10 mouse cellular contexts compared by ENCODE assay signal in the genomic region with DNA sequence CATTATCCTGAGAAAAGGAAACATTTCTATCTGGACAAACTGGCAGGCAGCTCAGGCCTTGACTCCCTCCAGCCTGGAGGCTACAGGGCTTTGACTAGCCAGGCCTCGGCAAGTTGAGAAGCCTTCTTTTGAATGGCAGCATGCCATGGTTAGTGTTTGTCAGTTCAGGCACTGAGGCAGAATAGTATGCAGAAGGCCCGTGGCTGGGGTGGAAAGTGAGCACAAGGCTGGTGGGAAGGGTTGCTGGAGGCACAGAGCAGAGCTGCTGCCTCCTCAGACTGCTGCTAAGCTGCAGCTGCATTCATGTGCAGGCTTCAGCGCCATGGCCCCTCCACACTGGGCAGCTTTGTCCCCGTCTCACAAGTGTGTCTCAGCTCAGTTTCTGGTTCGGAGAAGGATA.
DNase-seq lines count a peak whose midpoint lies in the region; ATAC-seq and TF ChIP-seq lines count a peak whose summit lies in the region.
"Had no signal": no experiment of that assay in that cellular context is flagged by ENCODE, and none has a peak within 500 bp of the region (broad histone marks: within the 10 kb centered on the region; RNA-seq: fewer than 3 reads in every experiment).

No protein-coding gene starts in this region.

- TF ChIP-seq CTCF in left cerebral cortex, adult 2 months (IDR thresholded peaks at IDR 0.05) = no peak

- WGBS in embryonic facial prominence, embryonic 13.5 days = 10% methylated on average over 5 of the region's 5 CpGs
- 46% methylated on average over 5 of the region's 5 CpGs for WGBS in kidney, embryonic 14.5 days
- 35% methylated on average over 5 of the region's 5 CpGs for WGBS in midbrain, embryonic 12.5 days

- no peak overlapping the region for H3K4me2 ChIP-seq in embryonic facial prominence, embryonic 13.5 days
- no peak overlapping the region for H3K4me2 ChIP-seq in kidney, embryonic 14.5 days (replicated peaks; ENCODE audit: low read depth, low read length)
- H3K4me2 ChIP-seq in midbrain, embryonic 12.5 days (replicated peaks) = no peak overlapping the region
- H3K4me2 ChIP-seq: liver, embryonic 13.5 days had no signal

- H3K27ac ChIP-seq in left cerebral cortex, adult 2 months = no peak overlapping the region
- H3K27ac ChIP-seq in embryonic facial prominence, embryonic 13.5 days = peak overlapping the region; percentile 68
- peak overlapping the region; percentile 43; the same call in 1 of the 2 replicates for H3K27ac ChIP-seq in kidney, embryonic 14.5 days (ENCODE audit: low read depth, low read length)
- H3K27ac ChIP-seq in midbrain, embryonic 12.5 days (replicated peaks) = 0 out of 2 replicates have a peak overlapping the region, but pooled peaks have one; percentile 8
- H3K27ac ChIP-seq: liver, embryonic 13.5 days had no signal

- no peaks in the 10 kb centered on the region for H3K36me3 ChIP-seq in embryonic facial prominence, embryonic 13.5 days
- H3K36me3 ChIP-seq in kidney, embryonic 14.5 days (ENCODE audit: control insufficient read depth, insufficient read depth, low read length) = no peaks in the 10 kb centered on the region
- H3K36me3 ChIP-seq in midbrain, embryonic 12.5 days = no peaks in the 10 kb centered on the region
- H3K36me3 ChIP-seq: liver, embryonic 13.5 days had no signal

- no peaks in the 10 kb centered on the region for H3K27me3 ChIP-seq in embryonic facial prominence, embryonic 13.5 days
- H3K27me3 ChIP-seq in kidney, embryonic 14.5 days (ENCODE audit: control insufficient read depth, insufficient read depth, low read length) = no peaks in the 10 kb centered on the region
- no peaks in the 10 kb centered on the region for H3K27me3 ChIP-seq in midbrain, embryonic 12.5 days
- H3K27me3 ChIP-seq: liver, embryonic 13.5 days had no signal

- H3K9me3 ChIP-seq in embryonic facial prominence, embryonic 13.5 days = no peaks in the 10 kb centered on the region
- no peaks in the 10 kb centered on the region for H3K9me3 ChIP-seq in kidney, embryonic 14.5 days (ENCODE audit: control insufficient read depth, low read length)
- H3K9me3 ChIP-seq in midbrain, embryonic 12.5 days = no peaks in the 10 kb centered on the region
- H3K9me3 ChIP-seq: liver, embryonic 13.5 days had no signal

- intact Hi-C loops in left cerebral cortex, postnatal 4 days (cut with DNase I) = no loop called here
- intact Hi-C loops in left cerebral cortex, adult 2 months (cut with DNase I) = no loop called here

- no peak overlapping the region for H3K4me3 ChIP-seq in left cerebral cortex, adult 2 months
- no peak overlapping the region for H3K4me3 ChIP-seq in embryonic facial prominence, embryonic 13.5 days
- no peak overlapping the region for H3K4me3 ChIP-seq in kidney, embryonic 14.5 days (ENCODE audit: low read length)
- H3K4me3 ChIP-seq in midbrain, embryonic 12.5 days = no peak overlapping the region
- H3K4me3 ChIP-seq: liver, embryonic 13.5 days had no signal

- H3K4me1 ChIP-seq in embryonic facial prominence, embryonic 13.5 days = peaks cover 20% of the 10 kb centered on the region
- H3K4me1 ChIP-seq in kidney, embryonic 14.5 days (ENCODE audit: control insufficient read depth, insufficient read depth, low read length) = no peaks in the 10 kb centered on the region
- H3K4me1 ChIP-seq in midbrain, embryonic 12.5 days = peaks cover 9% of the 10 kb centered on the region
- H3K4me1 ChIP-seq: liver, embryonic 13.5 days had no signal

- peak; percentile 43 for DNase-seq in left cerebral cortex, postnatal 4 days
- no peak for DNase-seq in left cerebral cortex, adult 2 months (ENCODE audit: extremely low spot score in 1 of 2, low spot score in 2 of 2)
- DNase-seq in thymus, postnatal 10 days (ENCODE audit: low spot score in 2 of 2) = no peak
- no peak for DNase-seq in cerebellum, adult 8-10 months
- DNase-seq in cerebellum, adult 9-11 months = no peak
- DNase-seq: gastrocnemius, postnatal 36 days; liver, embryonic 13.5 days had no signal

- 0 out of 2 replicates have a peak overlapping the region, but pooled peaks have one; percentile 21 for H3K9ac ChIP-seq in embryonic facial prominence, embryonic 13.5 days
- no peak overlapping the region for H3K9ac ChIP-seq in kidney, embryonic 14.5 days (ENCODE audit: low read depth, low read length)
- H3K9ac ChIP-seq in midbrain, embryonic 12.5 days (replicated peaks) = no peak overlapping the region
- H3K9ac ChIP-seq: liver, embryonic 13.5 days had no signal

- ATAC-seq in embryonic facial prominence, embryonic 13.5 days (ENCODE audit: insufficient number of reproducible peaks, insufficient read depth, low FRiP score, low TSS enrichment, low read depth) = no peak
- 0 out of 2 replicates have a peak, but pooled peaks have one; percentile 24 for ATAC-seq in kidney, embryonic 14.5 days (ENCODE audit: low FRiP score, low TSS enrichment)
- peak; percentile 52 for ATAC-seq in midbrain, embryonic 12.5 days (ENCODE audit: low FRiP score, low read depth)
